Mouse (Mus musculus) hindbrain, embryonic 11.5 days (tissue): ENCODE measurements around the gene Id4. TPM values are rescaled to one million over a fixed set of nuclear protein-coding genes. Genes with fewer than 3 reads are reported as not detected.
A peak's percentile ranks its signal among the peaks of the same experiment; 100 is the strongest.

ENCODE experiments used
- ATAC-seq: fragments of 200-750 bp; cut with Nextera tagmentation; 2 replicates; pipeline ENCODE4 v1.8.0; 2017; ENCODE audit warnings: mild to moderate bottlenecking, moderate TSS enrichment, moderate library complexity; ENCODE audit not compliant: low FRiP score
- DNase-seq: peaks from one replicate; pipeline ENCODE4 v3.0.0-alpha.2; 2015; ENCODE audit warnings: low spot score
- H3K27ac ChIP-seq: fragments of 300-500 bp; sonication (generic); 2 replicates; pipeline ENCODE4 v1.5.1; 2014; ENCODE audit warnings: mild to moderate bottlenecking, low read depth, low read length
- H3K27me3 ChIP-seq: fragments of 300-500 bp; sonication (generic); 2 replicates; pipeline ENCODE4 v1.6.1; 2014; ENCODE audit warnings: mild to moderate bottlenecking, low read length, moderate library complexity, mixed read lengths; ENCODE audit not compliant: control insufficient read depth, insufficient read depth
- H3K36me3 ChIP-seq: fragments of 300-500 bp; sonication (generic); 2 replicates; pipeline ENCODE4 v1.6.1; 2014; ENCODE audit warnings: mild to moderate bottlenecking, low read length, moderate library complexity, mixed read lengths; ENCODE audit not compliant: control insufficient read depth, insufficient read depth
- H3K4me1 ChIP-seq: fragments of 300-500 bp; sonication (generic); replicated peaks from 2 replicates; pipeline ENCODE4 v1.6.1; 2014; ENCODE audit warnings: low read length, mixed read lengths; ENCODE audit not compliant: control insufficient read depth, insufficient read depth
- H3K4me2 ChIP-seq: fragments of 300-500 bp; sonication (generic); replicated peaks from 2 replicates; pipeline ENCODE4 v1.6.1; 2014; ENCODE audit warnings: mild to moderate bottlenecking, low read depth, low read length
- H3K4me3 ChIP-seq: fragments of 300-500 bp; sonication (generic); 2 replicates; pipeline ENCODE4 v1.5.1; 2014; ENCODE audit warnings: low read depth, low read length
- H3K9ac ChIP-seq: fragments of 300-500 bp; sonication (generic); 2 replicates; pipeline ENCODE4 v1.6.1; 2014; ENCODE audit warnings: low read depth, low read length
- H3K9me3 ChIP-seq: fragments of 300-500 bp; sonication (generic); 2 replicates; pipeline ENCODE4 v1.6.1; 2016; ENCODE audit warnings: low read length; ENCODE audit not compliant: control insufficient read depth
- WGBS: fragments of 180-500 bp; shearing (Covaris S2); extraction: QIAGEN DNeasy Blood & Tissue Kit; methylation state at CpG from one replicate; pipeline ENCODE4 v1.1.7; 2014; 5-methylcytosine and 5-hydroxymethylcytosine counted together
- polyA plus RNA-seq: library from polyadenylated mRNA; unstranded; fragments of >200 nt; fragmentation: Nextera tagmentation; extraction: Ambion mirVana; gene quantifications from 2 replicates; pipeline ENCODE4 v1.2.1, GENCODE M21; 2014

Id4 gene
- polyA plus RNA-seq = 44.7 and 53.7 TPM in 2 replicates

GRCm38 (mm10) chr13:48260690-48261278 is at the start of gene Id4:
TSS of gene Id4 (plus strand) at chr13:48261228.
- peak within 1 kb of the TSS; percentile 78 for H3K4me3 ChIP-seq
- ATAC-seq = peak; percentile 96

GRCm38 (mm10) chr13:48227136-48227535 is 33.9 kb upstream of the Id4 start:
- Histone ChIP-seq H3K9ac (0 out of 2 replicates have a peak overlapping the region, but pooled peaks have one; percentile 31), H3K4me2 (peak overlapping the region; percentile 25), H3K36me3 (no peaks in the 10 kb centered on the region), H3K27me3 (no peaks in the 10 kb centered on the region), H3K9me3 (no peaks in the 10 kb centered on the region), H3K4me1 (peaks cover 9% of the 10 kb centered on the region; the same call in 1 of the 2 replicates), H3K27ac (no peak overlapping the region; the same call in 1 of the 2 replicates), H3K4me3 (no peak overlapping the region)
- WGBS = 27% methylated on average over 8 of the region's 8 CpGs
- DNase-seq (peak; percentile 58), ATAC-seq (no peak)

More at GRCm38 (mm10) chr13:48260690-48261278, at the start of gene Id4:
- no peaks in the 10 kb centered on the region for H3K9me3 ChIP-seq
- H3K27ac ChIP-seq = peak within 1 kb of the TSS; percentile 90
- H3K4me1 ChIP-seq = no peaks in the 10 kb centered on the region
- peak within 1 kb of the TSS; percentile 94 for H3K9ac ChIP-seq
- H3K27me3 ChIP-seq = no peaks in the 10 kb centered on the region
- H3K4me2 ChIP-seq = peak within 1 kb of the TSS; percentile 94
- H3K36me3 ChIP-seq = no peaks in the 10 kb centered on the region
- peak; percentile 96 for DNase-seq
- 0% methylated on average over 42 of the region's 52 CpGs for WGBS

- Histone ChIP-seq H3K4me3 (peak overlapping the region; percentile 30; the same call in 1 of the 2 replicates), H3K9me3 (no peaks in the 10 kb centered on the region), H3K9ac (peak overlapping the region; percentile 66)
These were observed 33.3 kb upstream of the Id4 start for GRCm38 (mm10) chr13:48227712-48228111.

GRCm38 (mm10) chr13:48228114-48228513 is 32.9 kb upstream of the Id4 start:
- WGBS = 11% methylated on average over 4 of the region's 4 CpGs

More at GRCm38 (mm10) chr13:48227712-48228111, 33.3 kb upstream of the Id4 start:
- Histone ChIP-seq H3K4me2 (peak overlapping the region; percentile 67), H3K27me3 (no peaks in the 10 kb centered on the region), H3K36me3 (no peaks in the 10 kb centered on the region), H3K27ac (peak overlapping the region; percentile 83), H3K4me1 (peaks cover 9% of the 10 kb centered on the region; the same call in 1 of the 2 replicates)
- ATAC-seq (peak; percentile 97), DNase-seq (peak; percentile 98)
- WGBS = under 1% methylated on average over 33 of the region's 38 CpGs

GRCm38 (mm10) chr13:48230996-48231395 is 30.0 kb upstream of the Id4 start:
- Histone ChIP-seq H3K27ac (no peak overlapping the region), H3K4me1 (peaks cover 9% of the 10 kb centered on the region; the same call in 1 of the 2 replicates), H3K9me3 (no peaks in the 10 kb centered on the region), H3K36me3 (no peaks in the 10 kb centered on the region), H3K27me3 (no peaks in the 10 kb centered on the region), H3K4me3 (no peak overlapping the region), H3K4me2 (no peak overlapping the region), H3K9ac (no peak overlapping the region)
- ATAC-seq = no peak
- no peak for DNase-seq
- WGBS = 45% methylated on average over 6 of the region's 6 CpGs

More at GRCm38 (mm10) chr13:48228114-48228513, 32.9 kb upstream of the Id4 start:
- Histone ChIP-seq H3K4me3 (peak overlapping the region; percentile 30; the same call in 1 of the 2 replicates), H3K27me3 (no peaks in the 10 kb centered on the region), H3K9me3 (no peaks in the 10 kb centered on the region), H3K9ac (peak overlapping the region; percentile 66), H3K27ac (peak overlapping the region; percentile 83), H3K4me2 (peak overlapping the region; percentile 67), H3K36me3 (no peaks in the 10 kb centered on the region), H3K4me1 (peaks cover 9% of the 10 kb centered on the region; the same call in 1 of the 2 replicates)
- ATAC-seq (peak; percentile 45; the same call in 1 of the 2 replicates), DNase-seq (no peak)

GRCm38 (mm10) chr13:48236436-48236835 is 24.6 kb upstream of the Id4 start:
- H3K27ac ChIP-seq = no peak overlapping the region
- WGBS = 86% methylated on average over 4 of the region's 4 CpGs
- no peaks in the 10 kb centered on the region for H3K4me1 ChIP-seq
- H3K4me2 ChIP-seq = no peak overlapping the region
- H3K9ac ChIP-seq = no peak overlapping the region
- DNase-seq (no peak), ATAC-seq (no peak)
- no peaks in the 10 kb centered on the region for H3K27me3 ChIP-seq
- H3K9me3 ChIP-seq = no peaks in the 10 kb centered on the region
- H3K36me3 ChIP-seq = no peaks in the 10 kb centered on the region
- H3K4me3 ChIP-seq = no peak overlapping the region

GRCm38 (mm10) chr13:48236865-48237264 is 24.2 kb upstream of the Id4 start:
- Histone ChIP-seq H3K4me3 (no peak overlapping the region), H3K4me2 (no peak overlapping the region), H3K4me1 (no peaks in the 10 kb centered on the region), H3K9me3 (no peaks in the 10 kb centered on the region), H3K9ac (no peak overlapping the region), H3K27ac (no peak overlapping the region), H3K27me3 (no peaks in the 10 kb centered on the region), H3K36me3 (no peaks in the 10 kb centered on the region)
- ATAC-seq (no peak), DNase-seq (no peak)
- WGBS = 82% methylated on average over 7 of the region's 7 CpGs

GRCm38 (mm10) chr13:48237516-48237915 is 23.5 kb upstream of the Id4 start:
- H3K27ac ChIP-seq = no peak overlapping the region
- H3K9me3 ChIP-seq = no peaks in the 10 kb centered on the region
- H3K4me1 ChIP-seq = no peaks in the 10 kb centered on the region
- 0 out of 2 replicates have a peak overlapping the region, but pooled peaks have one; percentile 11 for H3K9ac ChIP-seq
- peak; percentile 27 for DNase-seq
- H3K4me2 ChIP-seq = no peak overlapping the region
- WGBS = 19% methylated on average over 4 of the region's 4 CpGs
- ATAC-seq = no peak
- H3K4me3 ChIP-seq = no peak overlapping the region
- H3K36me3 ChIP-seq = no peaks in the 10 kb centered on the region
- H3K27me3 ChIP-seq = no peaks in the 10 kb centered on the region
